Mouse (Mus musculus) adrenal gland, adult (tissue): ENCODE measurements around the gene 4921524J17Rik.

Source experiments
- DNase-seq, 2 experiments: peaks; one replicate each; pipeline ENCODE4 v3.0.0; 2022 to 2023; ENCODE audit warnings: low spot score in 1 of 2; ENCODE audit not compliant: inconsistent age in 2 of 2

4921524J17Rik gene

DNA sequence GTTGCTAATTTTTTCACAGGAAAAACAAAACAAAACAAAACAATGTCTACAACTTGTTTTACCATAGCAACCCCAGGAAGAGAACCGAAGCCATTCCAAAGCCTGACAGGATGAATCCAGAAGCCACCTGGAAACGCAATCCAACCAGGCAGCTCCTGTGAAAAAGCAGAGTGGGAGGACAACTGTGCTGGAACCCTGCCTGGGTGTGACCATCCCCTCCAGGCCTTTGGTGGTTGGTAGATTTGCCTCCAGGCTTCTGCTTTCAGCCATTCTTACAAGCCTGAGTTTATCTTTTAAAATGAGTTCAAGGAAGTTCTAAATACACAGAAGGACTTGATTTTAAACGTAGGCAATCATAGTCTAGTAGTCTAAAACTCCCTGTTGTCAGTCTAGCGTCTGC, 50.7 kb downstream of the 4921524J17Rik start:
- DNase-seq: no peak

- peak; percentile 21 to 59 for DNase-seq
These were observed 51.8 kb downstream of the 4921524J17Rik start for GRCm38 (mm10) chr8:85380824-85381209.

- DNase-seq: no peak
These were observed 52.4 kb downstream of the 4921524J17Rik start for GRCm38 (mm10) chr8:85380123-85380823.

DNA sequence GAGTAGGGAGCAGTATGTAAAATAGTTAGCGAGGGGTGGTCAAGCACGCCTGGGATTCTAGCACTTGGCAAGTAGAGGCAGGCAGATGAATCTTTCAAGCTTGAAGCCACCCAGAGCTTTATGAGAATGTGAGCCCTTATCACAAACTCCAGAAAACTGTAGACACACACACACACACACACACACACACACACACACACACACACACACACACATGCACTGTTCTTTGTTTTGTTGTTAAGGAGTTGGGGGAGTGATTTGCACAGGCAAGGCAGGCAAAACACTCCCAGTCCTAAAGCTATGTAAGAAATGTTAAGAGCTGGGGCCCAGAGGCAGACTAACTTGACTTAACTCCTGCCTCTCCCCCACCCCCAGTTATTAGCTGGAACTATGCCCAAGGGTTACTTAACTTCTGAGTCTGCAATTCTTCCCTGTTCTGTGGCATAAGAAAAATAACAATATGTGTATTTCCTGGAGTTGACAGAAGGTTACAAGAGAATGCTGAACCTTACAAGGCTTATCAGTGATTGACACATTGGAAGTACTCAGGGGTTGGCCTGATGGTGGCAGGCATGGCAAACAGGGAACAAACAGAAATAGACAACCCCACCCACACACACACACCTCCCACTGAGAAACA, 53.4 kb downstream of the 4921524J17Rik start:
- DNase-seq: peak in 1 of 2 experiments; percentile 53

GRCm38 (mm10) chr8:85376516-85376915, 56.1 kb downstream of the 4921524J17Rik start:
- DNase-seq: no peak

DNA sequence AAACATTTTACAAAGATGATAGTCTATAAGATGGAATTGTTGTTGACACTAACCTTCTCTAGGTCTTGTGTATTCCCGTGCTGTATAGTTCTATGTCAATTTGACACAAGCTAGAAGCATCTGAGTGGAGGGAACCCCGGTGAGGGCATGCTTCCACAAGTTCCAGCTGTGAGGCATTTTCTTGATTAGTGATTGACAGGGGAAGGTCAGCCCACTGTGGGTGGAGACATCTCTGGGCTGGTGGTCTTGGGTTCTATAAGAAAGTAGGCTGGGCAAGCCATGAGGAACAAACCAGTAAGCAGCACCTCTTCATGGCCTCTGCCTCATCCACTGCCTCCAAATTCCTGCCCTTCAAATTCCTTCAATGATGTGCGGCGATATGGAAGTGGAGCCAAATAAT, 58.3 kb downstream of the 4921524J17Rik start:
- DNase-seq: no peak

GRCm38 (mm10) chr8:85373435-85374039, 59.1 kb downstream of the 4921524J17Rik start:
- DNase-seq: no peak

DNA sequence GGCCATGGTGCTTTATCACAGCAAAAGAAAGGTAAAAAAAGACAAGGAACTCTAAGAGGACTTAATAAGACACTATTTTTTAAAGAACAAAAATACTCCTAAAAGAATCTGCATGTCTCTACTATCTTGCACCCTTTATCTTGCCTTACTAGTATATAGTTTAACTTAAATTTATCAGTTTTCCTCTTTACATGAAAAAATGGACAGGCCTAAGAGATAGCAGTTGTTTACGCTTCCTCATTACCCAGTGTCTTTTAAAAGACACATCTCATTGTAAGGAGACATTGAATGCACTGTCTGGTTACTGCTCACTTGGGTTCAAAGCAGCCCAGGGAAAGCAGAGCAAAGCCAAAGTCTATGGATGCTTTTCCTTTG, 60.2 kb downstream of the 4921524J17Rik start:
- no peak for DNase-seq

GRCm38 (mm10) chr8:85371736-85372464, 60.7 kb downstream of the 4921524J17Rik start:
- DNase-seq: no peak

DNA sequence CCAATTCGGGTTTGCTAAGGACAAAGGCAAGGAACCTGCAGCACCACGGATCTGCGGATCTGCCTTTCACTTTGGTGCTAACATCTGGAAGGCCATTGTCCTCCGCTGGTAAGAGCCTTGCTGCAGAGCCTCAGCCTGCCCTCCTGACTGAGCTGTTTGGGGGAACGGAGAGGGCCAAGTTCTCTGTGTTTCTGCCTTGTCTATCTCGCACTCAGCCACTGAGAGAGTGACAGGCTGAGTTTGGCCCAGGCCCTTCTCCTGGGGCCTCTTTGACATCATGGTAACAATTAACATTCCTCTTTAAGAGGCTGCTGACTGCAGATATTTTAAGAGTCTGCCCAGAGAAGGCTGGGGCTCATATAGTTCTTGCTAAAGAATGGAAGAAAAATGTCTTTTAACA, 67.5 kb downstream of the 4921524J17Rik start:
- no peak for DNase-seq

GRCm38 (mm10) chr8:85364628-85365027, 68.0 kb downstream of the 4921524J17Rik start:
- no peak for DNase-seq

GRCm38 (mm10) chr8:85363406-85363805, 69.2 kb downstream of the 4921524J17Rik start:
- DNase-seq: no peak

- DNase-seq: no peak
These were observed 70.4 kb downstream of the 4921524J17Rik start for GRCm38 (mm10) chr8:85362211-85362610.
